Mouse (Mus musculus): Measurements from ENCODE around the gene Actg2. TPM values are rescaled to one million over a fixed set of nuclear protein-coding genes. Genes with fewer than 3 reads are reported as not detected.
A peak's percentile ranks its signal among the peaks of the same experiment; 100 is the strongest.

Gene Actg2
- polyA plus RNA-seq, 1 experiment from 2014 or later = 2.1 TPM

GRCm38 (mm10) chr6:83548346-83548745, 12.3 kb upstream of the Actg2 start:
- H3K36me3 ChIP-seq = peaks cover 27% of the 10 kb centered on the region
- H3K4me3 ChIP-seq = no peak overlapping the region
- no peaks in the 10 kb centered on the region for H3K27me3 ChIP-seq (ENCODE audit: insufficient read depth, poor library complexity, severe bottlenecking)
- no peak for DNase-seq (ENCODE audit: low spot score)
- H3K27ac ChIP-seq = no peak overlapping the region
- H3K4me1 ChIP-seq (replicated peaks) = no peaks in the 10 kb centered on the region
- 46% methylated on average over 5 of the region's 5 CpGs for WGBS
- H3K9me3 ChIP-seq = no peaks in the 10 kb centered on the region

- DNase-seq (ENCODE audit: low spot score) = no peak
- no peaks in the 10 kb centered on the region for H3K9me3 ChIP-seq
- H3K36me3 ChIP-seq = peaks cover 27% of the 10 kb centered on the region
- H3K27ac ChIP-seq = no peak overlapping the region
- H3K4me1 ChIP-seq (replicated peaks) = no peaks in the 10 kb centered on the region
- H3K4me3 ChIP-seq = no peak overlapping the region
- no peaks in the 10 kb centered on the region for H3K27me3 ChIP-seq (ENCODE audit: insufficient read depth, poor library complexity, severe bottlenecking)
- WGBS = 80% methylated on average over 3 of the region's 3 CpGs
Measured at GRCm38 (mm10) chr6:83545778-83546177, 9.7 kb upstream of the Actg2 start.

- Histone ChIP-seq H3K4me3 (no peak overlapping the region), H3K4me1 (replicated peaks) (peaks cover 3% of the 10 kb centered on the region; the same call in 1 of the 2 replicates), H3K27ac (no peak overlapping the region), H3K9me3 (no peaks in the 10 kb centered on the region), H3K36me3 (peaks cover 18% of the 10 kb centered on the region), H3K27me3 (ENCODE audit: insufficient read depth, poor library complexity, severe bottlenecking) (no peaks in the 10 kb centered on the region)
- WGBS = 81% methylated on average over 11 of the region's 11 CpGs
- no peak for DNase-seq (ENCODE audit: low spot score)
Measured at GRCm38 (mm10) chr6:83541756-83542456, 5.8 kb upstream of the Actg2 start.

GRCm38 (mm10) chr6:83540017-83540416, 4.0 kb upstream of the Actg2 start:
- Histone ChIP-seq H3K9me3 (no peaks in the 10 kb centered on the region), H3K36me3 (no peaks in the 10 kb centered on the region), H3K27ac (no peak overlapping the region), H3K4me3 (no peak overlapping the region), H3K27me3 (ENCODE audit: insufficient read depth, poor library complexity, severe bottlenecking) (no peaks in the 10 kb centered on the region), H3K4me1 (replicated peaks) (peaks cover 11% of the 10 kb centered on the region; the same call in 1 of the 2 replicates)
- no peak for DNase-seq (ENCODE audit: low spot score)
- 48% methylated on average over 4 of the region's 4 CpGs for WGBS

- DNase-seq (ENCODE audit: low spot score) = no peak
- Histone ChIP-seq H3K27ac (peak overlapping the region; percentile 54; the same call in 1 of the 2 replicates), H3K36me3 (no peaks in the 10 kb centered on the region), H3K4me1 (replicated peaks) (peaks cover 11% of the 10 kb centered on the region; the same call in 1 of the 2 replicates), H3K9me3 (no peaks in the 10 kb centered on the region), H3K4me3 (no peak overlapping the region), H3K27me3 (ENCODE audit: insufficient read depth, poor library complexity, severe bottlenecking) (no peaks in the 10 kb centered on the region)
- 51% methylated on average over 6 of the region's 6 CpGs for WGBS
Measured at GRCm38 (mm10) chr6:83536795-83537059, 662 bp upstream of the Actg2 start.

- WGBS = 78% methylated on average over 2 of the region's 2 CpGs
- Histone ChIP-seq H3K27ac (no peak overlapping the region), H3K27me3 (ENCODE audit: insufficient read depth, poor library complexity, severe bottlenecking) (no peaks in the 10 kb centered on the region), H3K9me3 (no peaks in the 10 kb centered on the region), H3K4me3 (no peak overlapping the region), H3K36me3 (no peaks in the 10 kb centered on the region), H3K4me1 (replicated peaks) (peaks cover 8% of the 10 kb centered on the region; the same call in 1 of the 2 replicates)
- DNase-seq (ENCODE audit: low spot score) = no peak
Measured at GRCm38 (mm10) chr6:83532608-83533007, 3.5 kb downstream of the Actg2 start.

- H3K27me3 ChIP-seq (ENCODE audit: insufficient read depth, poor library complexity, severe bottlenecking) = no peaks in the 10 kb centered on the region
- H3K4me3 ChIP-seq = no peak overlapping the region
- H3K9me3 ChIP-seq = no peaks in the 10 kb centered on the region
- no peak for DNase-seq (ENCODE audit: low spot score)
- 0 out of 2 replicates have a peak, but pooled peaks cover 7% of the 10 kb centered on the region for H3K4me1 ChIP-seq (replicated peaks)
- no peaks in the 10 kb centered on the region for H3K36me3 ChIP-seq
- 76% methylated on average over 6 of the region's 6 CpGs for WGBS
- no peak overlapping the region for H3K27ac ChIP-seq
Measured at GRCm38 (mm10) chr6:83523194-83523593, 12.9 kb downstream of the Actg2 start.

- 0 out of 2 replicates have a peak, but pooled peaks cover 7% of the 10 kb centered on the region for H3K4me1 ChIP-seq (replicated peaks)
- H3K27me3 ChIP-seq (ENCODE audit: insufficient read depth, poor library complexity, severe bottlenecking) = no peaks in the 10 kb centered on the region
- no peak overlapping the region for H3K27ac ChIP-seq
- DNase-seq (ENCODE audit: low spot score) = no peak
- no peaks in the 10 kb centered on the region for H3K36me3 ChIP-seq
- no peak overlapping the region for H3K4me3 ChIP-seq
- 78% methylated on average over 6 of the region's 6 CpGs for WGBS
- H3K9me3 ChIP-seq = no peaks in the 10 kb centered on the region
Measured at GRCm38 (mm10) chr6:83521784-83522183, 14.3 kb downstream of the Actg2 start.

GRCm38 (mm10) chr6:83518637-83519036, 17.4 kb downstream of the Actg2 start:
- no peak for DNase-seq (ENCODE audit: low spot score)
- 91% methylated on average over 3 of the region's 3 CpGs for WGBS
- H3K27ac ChIP-seq = no peak overlapping the region
- no peaks in the 10 kb centered on the region for H3K9me3 ChIP-seq
- H3K4me3 ChIP-seq = no peak overlapping the region
- no peaks in the 10 kb centered on the region for H3K27me3 ChIP-seq (ENCODE audit: insufficient read depth, poor library complexity, severe bottlenecking)
- no peaks in the 10 kb centered on the region for H3K36me3 ChIP-seq
- 0 out of 2 replicates have a peak, but pooled peaks cover 5% of the 10 kb centered on the region for H3K4me1 ChIP-seq (replicated peaks)

GRCm38 (mm10) chr6:83515172-83515571, 20.9 kb downstream of the Actg2 start:
- 68% methylated on average over 3 of the region's 3 CpGs for whole genome bisulfite sequencing
- H3K9me3 ChIP-seq = no peaks in the 10 kb centered on the region
- no peaks in the 10 kb centered on the region for H3K4me1 ChIP-seq (replicated peaks)
- no peak for DNase-seq (ENCODE audit: low spot score)
- no peak overlapping the region for H3K4me3 ChIP-seq
- no peaks in the 10 kb centered on the region for H3K27me3 ChIP-seq (ENCODE audit: insufficient read depth, poor library complexity, severe bottlenecking)
- H3K36me3 ChIP-seq = no peaks in the 10 kb centered on the region
- H3K27ac ChIP-seq = no peak overlapping the region

GRCm38 (mm10) chr6:83512495-83512894, 23.6 kb downstream of the Actg2 start:
- no peaks in the 10 kb centered on the region for H3K27me3 ChIP-seq (ENCODE audit: insufficient read depth, poor library complexity, severe bottlenecking)
- no peaks in the 10 kb centered on the region for H3K9me3 ChIP-seq
- peaks cover 11% of the 10 kb centered on the region for H3K4me1 ChIP-seq (replicated peaks)
- WGBS = 26% methylated on average over 1 of the region's 1 CpGs
- DNase-seq (ENCODE audit: low spot score) = peak; percentile 41
- no peak overlapping the region for H3K27ac ChIP-seq
- H3K4me3 ChIP-seq = no peak overlapping the region
- no peaks in the 10 kb centered on the region for H3K36me3 ChIP-seq

GRCm38 (mm10) chr6:83510210-83510609, 25.9 kb downstream of the Actg2 start:
- H3K4me3 ChIP-seq = no peak overlapping the region
- peaks cover 28% of the 10 kb centered on the region for H3K4me1 ChIP-seq (replicated peaks)
- H3K36me3 ChIP-seq = no peaks in the 10 kb centered on the region
- no peak overlapping the region for H3K27ac ChIP-seq
- WGBS = 73% methylated on average over 2 of the region's 2 CpGs
- no peaks in the 10 kb centered on the region for H3K9me3 ChIP-seq
- DNase-seq (ENCODE audit: low spot score) = no peak
- H3K27me3 ChIP-seq (ENCODE audit: insufficient read depth, poor library complexity, severe bottlenecking) = no peaks in the 10 kb centered on the region

- no peak for DNase-seq (ENCODE audit: low spot score)
- Histone ChIP-seq H3K9me3 (no peaks in the 10 kb centered on the region), H3K4me3 (no peak overlapping the region), H3K36me3 (no peaks in the 10 kb centered on the region), H3K27me3 (ENCODE audit: insufficient read depth, poor library complexity, severe bottlenecking) (no peaks in the 10 kb centered on the region), H3K27ac (no peak overlapping the region), H3K4me1 (replicated peaks) (peaks cover 30% of the 10 kb centered on the region)
- whole genome bisulfite sequencing = 48% methylated on average over 8 of the region's 8 CpGs
Measured at GRCm38 (mm10) chr6:83509442-83509841, 26.6 kb downstream of the Actg2 start.

GRCm38 (mm10) chr6:83507168-83507546, 28.9 kb downstream of the Actg2 start:
- H3K4me3 ChIP-seq = peak overlapping the region; percentile 72
- peak overlapping the region; percentile 90 for H3K27ac ChIP-seq
- no peak for DNase-seq (ENCODE audit: low spot score)
- H3K9me3 ChIP-seq = no peaks in the 10 kb centered on the region
- H3K27me3 ChIP-seq (ENCODE audit: insufficient read depth, poor library complexity, severe bottlenecking) = no peaks in the 10 kb centered on the region
- 35% methylated on average over 6 of the region's 6 CpGs for WGBS
- peaks cover 30% of the 10 kb centered on the region for H3K4me1 ChIP-seq (replicated peaks)
- H3K36me3 ChIP-seq = 0 out of 2 replicates have a peak, but pooled peaks cover 6% of the 10 kb centered on the region

All from hindbrain, embryonic 10.5 days (tissue).